Mouse (Mus musculus): Measurements from ENCODE around the gene Rbl1. TPM values are rescaled to one million over a fixed set of nuclear protein-coding genes. Genes with fewer than 3 reads are reported as not detected.

Rbl1 gene
- polyA plus RNA-seq, 1 experiment from 2014 or later: 20.7 TPM

- 66% methylated on average over 3 of the region's 3 CpGs for WGBS
- H3K4me2 ChIP-seq: no peak overlapping the region
- ATAC-seq (ENCODE audit: insufficient number of reproducible peaks, low FRiP score): no peak
- 0 out of 2 replicates have a peak, but pooled peaks cover 4% of the 10 kb centered on the region for H3K36me3 ChIP-seq
- peaks cover 10% of the 10 kb centered on the region; the same call in 1 of the 2 replicates for H3K4me1 ChIP-seq (replicated peaks)
- no peaks in the 10 kb centered on the region for H3K27me3 ChIP-seq (replicated peaks)
- no peak overlapping the region for H3K9ac ChIP-seq
- no peak overlapping the region for H3K4me3 ChIP-seq
- H3K9me3 ChIP-seq (replicated peaks): no peaks in the 10 kb centered on the region
- H3K27ac ChIP-seq (ENCODE audit: poor library complexity, severe bottlenecking): no peak overlapping the region
These were observed 71.4 kb downstream of the Rbl1 start for GRCm38 (mm10) chr2:157132686-157133540.

DNA sequence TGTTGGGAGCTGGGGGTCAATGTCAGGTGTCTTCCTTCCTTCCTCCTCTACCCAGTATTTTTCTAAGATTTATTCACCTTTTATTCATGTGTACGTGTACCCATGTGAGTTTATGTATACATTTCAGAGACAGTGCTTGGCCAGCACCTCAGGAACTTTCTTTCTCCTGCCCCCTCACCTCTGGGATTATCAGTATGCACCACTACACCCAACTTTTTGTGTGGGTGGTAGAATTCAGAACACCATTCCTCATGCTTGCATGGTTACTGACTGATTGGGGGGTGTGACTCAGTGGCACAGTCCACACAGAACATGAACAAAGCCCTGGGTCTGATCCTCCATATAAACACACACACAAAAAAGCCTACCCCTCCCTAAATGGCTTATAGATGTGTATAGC is 72.2 kb downstream of the Rbl1 start:
- Histone ChIP-seq H3K4me1 (replicated peaks) (peaks cover 10% of the 10 kb centered on the region; the same call in 1 of the 2 replicates), H3K27me3 (replicated peaks) (no peaks in the 10 kb centered on the region), H3K9me3 (replicated peaks) (no peaks in the 10 kb centered on the region), H3K4me3 (no peak overlapping the region), H3K36me3 (0 out of 2 replicates have a peak, but pooled peaks cover 5% of the 10 kb centered on the region), H3K9ac (no peak overlapping the region), H3K27ac (ENCODE audit: poor library complexity, severe bottlenecking) (no peak overlapping the region), H3K4me2 (no peak overlapping the region)
- ATAC-seq (ENCODE audit: insufficient number of reproducible peaks, low FRiP score): no peak
- 93% methylated on average over 1 of the region's 1 CpGs for WGBS

DNA sequence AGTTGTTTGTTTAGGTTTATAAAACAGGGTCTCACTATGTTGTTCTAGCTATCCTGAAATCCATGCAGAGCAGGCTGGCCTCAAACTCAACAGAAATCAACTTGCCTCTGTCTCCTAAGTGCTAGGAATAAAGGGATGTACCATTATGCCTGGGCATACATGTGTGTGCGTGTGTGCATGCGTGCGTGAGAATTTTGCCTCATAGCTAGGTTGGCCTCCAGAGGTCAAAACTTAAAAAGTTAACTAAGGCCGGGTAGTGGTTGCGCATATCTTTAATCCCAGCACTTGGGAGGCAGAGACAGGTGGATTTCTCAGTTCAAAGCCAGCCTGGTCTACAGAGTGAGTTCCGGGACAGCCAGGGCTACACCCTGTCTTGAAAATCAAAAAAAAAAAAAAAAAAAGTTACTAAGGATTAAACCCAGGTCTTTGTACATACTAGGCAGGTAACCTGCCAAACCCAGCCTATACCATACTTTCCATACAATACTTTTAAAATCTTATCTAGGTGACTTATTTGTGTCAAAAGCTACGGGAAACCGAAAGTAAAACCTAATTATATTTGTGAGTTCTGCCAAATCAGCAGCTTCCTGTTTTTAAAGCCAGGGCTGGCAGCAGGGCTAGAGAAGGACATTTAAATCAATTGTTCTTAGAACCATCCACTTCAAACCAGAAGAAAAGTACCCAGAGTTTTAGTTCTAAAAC is 73.4 kb downstream of the Rbl1 start:
- H3K36me3 ChIP-seq: peaks cover 10% of the 10 kb centered on the region
- no peak for ATAC-seq (ENCODE audit: insufficient number of reproducible peaks, low FRiP score)
- H3K27ac ChIP-seq (ENCODE audit: poor library complexity, severe bottlenecking): no peak overlapping the region
- H3K4me1 ChIP-seq (replicated peaks): peaks cover 10% of the 10 kb centered on the region; the same call in 1 of the 2 replicates
- WGBS: 81% methylated on average over 8 of the region's 8 CpGs
- H3K27me3 ChIP-seq (replicated peaks): no peaks in the 10 kb centered on the region
- no peak overlapping the region for H3K4me2 ChIP-seq
- no peaks in the 10 kb centered on the region for H3K9me3 ChIP-seq (replicated peaks)
- no peak overlapping the region for H3K9ac ChIP-seq
- H3K4me3 ChIP-seq: no peak overlapping the region

DNA sequence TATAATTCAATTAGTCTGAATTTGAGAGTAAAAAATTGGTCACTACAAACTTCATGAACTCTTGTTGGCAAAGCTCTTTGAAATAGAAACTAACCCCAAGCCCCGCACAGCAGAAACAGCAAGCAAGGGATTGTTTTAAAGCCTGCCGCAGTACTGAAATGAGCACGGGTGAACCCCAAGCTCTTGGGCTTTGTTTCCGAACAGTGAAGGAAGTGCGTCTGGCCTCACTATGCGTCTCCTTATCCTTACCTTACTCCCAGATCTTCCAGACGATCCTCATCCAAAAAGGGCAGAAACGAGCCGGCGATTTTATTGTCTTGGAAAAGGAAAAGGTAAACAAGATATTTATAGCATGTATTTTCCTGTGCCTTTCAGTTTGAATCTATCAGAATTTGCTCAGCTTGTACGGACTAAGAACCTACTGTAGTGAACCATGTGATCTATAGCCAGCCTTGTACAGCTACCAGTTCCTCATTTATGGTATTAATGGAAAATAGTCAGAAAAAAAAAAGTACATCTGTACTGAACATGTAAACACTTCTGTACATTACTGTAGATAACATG is 74.7 kb downstream of the Rbl1 start:
- Histone ChIP-seq H3K27me3 (replicated peaks) (no peaks in the 10 kb centered on the region), H3K9me3 (replicated peaks) (no peaks in the 10 kb centered on the region), H3K27ac (ENCODE audit: poor library complexity, severe bottlenecking) (no peak overlapping the region), H3K9ac (no peak overlapping the region), H3K4me3 (no peak overlapping the region), H3K4me2 (no peak overlapping the region), H3K36me3 (peaks cover 18% of the 10 kb centered on the region), H3K4me1 (replicated peaks) (peaks cover 10% of the 10 kb centered on the region; the same call in 1 of the 2 replicates)
- 68% methylated on average over 11 of the region's 11 CpGs for WGBS
- no peak for ATAC-seq (ENCODE audit: insufficient number of reproducible peaks, low FRiP score)

DNA sequence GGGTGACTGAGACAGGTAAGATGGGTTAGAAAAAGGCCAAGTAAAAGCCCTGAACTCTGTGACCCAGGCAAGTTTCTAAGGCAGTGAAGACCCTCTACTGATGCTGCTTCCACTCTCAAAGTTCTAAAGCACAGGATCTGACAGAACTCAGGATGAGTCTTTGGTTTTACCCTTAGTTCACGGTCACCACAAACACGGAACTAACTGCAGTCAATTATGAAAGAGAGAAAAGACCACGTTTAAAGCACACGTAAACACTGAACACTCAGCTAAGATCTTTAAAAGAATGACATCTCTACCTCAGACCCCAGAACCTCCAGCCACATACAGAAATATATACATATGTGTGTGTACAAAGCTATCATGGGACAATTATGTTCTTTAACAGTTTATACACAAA is 75.2 kb downstream of the Rbl1 start:
- Histone ChIP-seq H3K36me3 (peaks cover 20% of the 10 kb centered on the region), H3K9me3 (replicated peaks) (no peaks in the 10 kb centered on the region), H3K4me2 (no peak overlapping the region), H3K9ac (no peak overlapping the region), H3K4me1 (replicated peaks) (peaks cover 10% of the 10 kb centered on the region; the same call in 1 of the 2 replicates), H3K27me3 (replicated peaks) (no peaks in the 10 kb centered on the region), H3K27ac (ENCODE audit: poor library complexity, severe bottlenecking) (no peak overlapping the region), H3K4me3 (no peak overlapping the region)
- WGBS: 89% methylated on average over 4 of the region's 4 CpGs
- no peak for ATAC-seq (ENCODE audit: insufficient number of reproducible peaks, low FRiP score)

- Histone ChIP-seq H3K9ac (no peak overlapping the region), H3K4me1 (replicated peaks) (peaks cover 3% of the 10 kb centered on the region; the same call in 1 of the 2 replicates), H3K27ac (ENCODE audit: poor library complexity, severe bottlenecking) (no peak overlapping the region), H3K9me3 (replicated peaks) (no peaks in the 10 kb centered on the region), H3K4me2 (no peak overlapping the region), H3K4me3 (no peak overlapping the region), H3K36me3 (peaks cover 21% of the 10 kb centered on the region), H3K27me3 (replicated peaks) (no peaks in the 10 kb centered on the region)
- ATAC-seq (ENCODE audit: insufficient number of reproducible peaks, low FRiP score): no peak
- WGBS: 54% methylated on average over 4 of the region's 4 CpGs
These were observed 76.3 kb downstream of the Rbl1 start for GRCm38 (mm10) chr2:157128072-157128471.

DNA sequence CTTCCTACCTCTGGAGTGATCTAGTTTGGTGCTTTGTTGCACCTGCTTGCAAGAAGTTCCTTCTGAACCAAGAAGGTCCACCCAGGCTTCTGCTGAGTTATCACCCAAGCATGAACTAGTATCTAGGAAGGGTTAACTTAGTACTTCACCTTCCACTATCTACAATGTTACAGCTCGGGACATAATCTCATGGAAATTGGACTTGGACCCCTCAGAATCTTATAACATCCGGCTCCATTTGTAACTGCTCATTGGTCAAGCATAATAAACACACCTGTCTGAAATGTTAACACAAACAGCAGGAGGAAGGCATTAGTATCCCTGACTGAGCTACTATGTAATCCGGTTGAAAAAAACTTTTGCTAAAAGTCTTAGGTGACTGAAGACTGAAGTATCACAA is 77.0 kb downstream of the Rbl1 start:
- H3K4me3 ChIP-seq: no peak overlapping the region
- no peaks in the 10 kb centered on the region for H3K27me3 ChIP-seq (replicated peaks)
- H3K9ac ChIP-seq: no peak overlapping the region
- no peak overlapping the region for H3K27ac ChIP-seq (ENCODE audit: poor library complexity, severe bottlenecking)
- 82% methylated on average over 3 of the region's 3 CpGs for WGBS
- H3K4me1 ChIP-seq (replicated peaks): 0 out of 2 replicates have a peak, but pooled peaks cover 3% of the 10 kb centered on the region
- peaks cover 24% of the 10 kb centered on the region for H3K36me3 ChIP-seq
- H3K9me3 ChIP-seq (replicated peaks): no peaks in the 10 kb centered on the region
- no peak for ATAC-seq (ENCODE audit: insufficient number of reproducible peaks, low FRiP score)
- no peak overlapping the region for H3K4me2 ChIP-seq

- Histone ChIP-seq H3K36me3 (peaks cover 34% of the 10 kb centered on the region), H3K4me2 (no peak overlapping the region), H3K9me3 (replicated peaks) (no peaks in the 10 kb centered on the region), H3K27ac (ENCODE audit: poor library complexity, severe bottlenecking) (no peak overlapping the region), H3K9ac (no peak overlapping the region), H3K4me3 (no peak overlapping the region), H3K4me1 (replicated peaks) (0 out of 2 replicates have a peak, but pooled peaks cover 3% of the 10 kb centered on the region), H3K27me3 (replicated peaks) (no peaks in the 10 kb centered on the region)
- 68% methylated on average over 3 of the region's 3 CpGs for WGBS
- no peak for ATAC-seq (ENCODE audit: insufficient number of reproducible peaks, low FRiP score)
These were observed 79.1 kb downstream of the Rbl1 start for GRCm38 (mm10) chr2:157125246-157125645.

- Histone ChIP-seq H3K27me3 (replicated peaks) (no peaks in the 10 kb centered on the region), H3K36me3 (peaks cover 41% of the 10 kb centered on the region), H3K27ac (ENCODE audit: poor library complexity, severe bottlenecking) (no peak overlapping the region), H3K4me1 (replicated peaks) (no peaks in the 10 kb centered on the region), H3K9me3 (replicated peaks) (no peaks in the 10 kb centered on the region), H3K9ac (no peak overlapping the region), H3K4me3 (no peak overlapping the region), H3K4me2 (no peak overlapping the region)
- 86% methylated on average over 8 of the region's 8 CpGs for WGBS
- no peak for ATAC-seq (ENCODE audit: insufficient number of reproducible peaks, low FRiP score)
These were observed 82.6 kb downstream of the Rbl1 start for GRCm38 (mm10) chr2:157121766-157122165.

DNA sequence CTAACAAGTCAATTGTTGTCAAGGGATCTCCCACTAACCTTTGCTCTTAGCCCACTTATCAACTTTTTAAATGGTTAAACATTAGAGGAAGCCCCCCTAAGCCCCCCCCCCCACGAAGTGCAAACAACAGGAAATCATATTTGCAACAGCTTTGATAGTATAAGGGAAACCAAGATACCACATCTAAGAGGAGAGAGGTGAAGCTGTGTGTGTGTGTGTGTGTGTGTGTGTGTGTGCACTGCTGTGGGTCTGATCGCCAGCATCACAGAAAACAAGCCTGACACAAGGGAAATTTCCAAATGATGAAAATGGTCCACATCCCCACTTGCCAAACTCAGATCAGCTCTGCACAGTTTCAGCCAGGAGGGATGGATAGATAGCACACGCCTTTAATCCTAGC is 85.3 kb downstream of the Rbl1 start:
- Histone ChIP-seq H3K9me3 (replicated peaks) (no peaks in the 10 kb centered on the region), H3K9ac (no peak overlapping the region), H3K27ac (ENCODE audit: poor library complexity, severe bottlenecking) (no peak overlapping the region), H3K27me3 (replicated peaks) (no peaks in the 10 kb centered on the region), H3K36me3 (peaks cover 48% of the 10 kb centered on the region), H3K4me2 (no peak overlapping the region), H3K4me1 (replicated peaks) (no peaks in the 10 kb centered on the region), H3K4me3 (no peak overlapping the region)
- no peak for ATAC-seq (ENCODE audit: insufficient number of reproducible peaks, low FRiP score)
- whole genome bisulfite sequencing: 68% methylated on average over 3 of the region's 3 CpGs

GRCm38 (mm10) chr2:157118556-157118955 is 85.8 kb downstream of the Rbl1 start:
- Histone ChIP-seq H3K4me2 (no peak overlapping the region), H3K9me3 (replicated peaks) (no peaks in the 10 kb centered on the region), H3K4me1 (replicated peaks) (no peaks in the 10 kb centered on the region), H3K27ac (ENCODE audit: poor library complexity, severe bottlenecking) (no peak overlapping the region), H3K9ac (no peak overlapping the region), H3K36me3 (peaks cover 53% of the 10 kb centered on the region), H3K27me3 (replicated peaks) (no peaks in the 10 kb centered on the region), H3K4me3 (no peak overlapping the region)
- WGBS: 80% methylated on average over 4 of the region's 4 CpGs
- ATAC-seq (ENCODE audit: insufficient number of reproducible peaks, low FRiP score): no peak
